Mouse (Mus musculus) fat pad, adult 2 months (tissue): Measurements from ENCODE around the gene Rdh5.

ENCODE experiments used
- DNase-seq: peaks from one replicate; pipeline ENCODE4 v3.0.0-alpha.2; 2011; ENCODE audit warnings: low read depth, low spot score; ENCODE audit errors: extremely low read depth

Gene Rdh5

DNA sequence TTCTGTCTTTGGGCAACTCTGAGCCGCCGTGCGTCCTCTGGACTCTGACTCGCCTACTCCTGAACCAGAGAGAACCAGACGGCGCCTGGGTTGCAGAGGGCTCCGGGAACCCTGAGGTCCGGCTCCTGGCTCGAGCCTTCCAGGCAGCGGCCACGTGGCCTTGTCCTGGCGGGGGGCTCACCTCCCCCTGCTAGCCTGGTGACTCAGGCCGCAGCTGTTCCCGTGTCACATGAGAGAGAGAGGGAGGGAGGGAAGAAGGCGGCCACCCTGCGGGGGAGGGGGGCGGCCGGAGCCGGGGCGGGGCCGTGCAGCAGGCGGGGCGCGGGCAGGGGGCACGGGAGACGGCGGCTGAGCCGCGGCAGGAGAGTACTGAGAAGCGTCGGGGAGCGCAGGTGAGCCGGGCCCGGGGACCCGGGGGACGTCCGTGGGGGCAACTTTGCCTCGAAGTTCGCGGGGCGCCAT lies 13.1 kb downstream of the Rdh5 start:
- no peak for DNase-seq

DNA sequence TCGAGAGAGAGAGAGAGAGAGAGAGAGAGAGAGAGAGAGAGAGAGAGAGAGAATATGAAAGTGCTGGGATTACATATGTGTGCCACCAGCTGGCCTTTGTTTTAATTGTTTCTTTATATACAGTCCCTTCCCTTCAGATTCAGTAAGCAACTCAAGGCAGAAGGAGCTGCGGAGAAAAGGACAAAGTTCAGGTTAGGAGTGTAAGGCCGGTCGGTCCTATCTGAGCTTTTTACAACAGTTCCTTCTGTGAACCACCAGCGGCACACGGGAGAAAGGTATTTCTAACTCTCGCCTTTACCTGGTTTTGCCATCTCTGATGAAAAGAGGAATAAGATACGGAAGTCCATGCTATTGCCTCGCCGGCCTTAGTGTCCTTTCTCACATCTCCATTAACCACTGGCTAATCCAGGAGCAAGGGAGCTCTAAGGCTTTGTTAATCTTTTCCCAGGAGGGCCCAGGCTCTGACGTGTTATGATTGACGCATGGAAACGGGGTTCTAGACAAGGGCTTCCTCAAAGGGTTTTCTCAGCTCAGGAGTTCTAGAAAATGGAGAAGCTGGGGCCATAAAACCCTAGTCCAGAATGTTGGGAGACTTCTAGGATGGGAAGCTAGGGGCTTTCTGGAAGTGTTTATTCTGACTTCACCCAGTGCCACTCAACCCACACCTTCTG lies 13.8 kb downstream of the Rdh5 start:
- no peak for DNase-seq

DNA sequence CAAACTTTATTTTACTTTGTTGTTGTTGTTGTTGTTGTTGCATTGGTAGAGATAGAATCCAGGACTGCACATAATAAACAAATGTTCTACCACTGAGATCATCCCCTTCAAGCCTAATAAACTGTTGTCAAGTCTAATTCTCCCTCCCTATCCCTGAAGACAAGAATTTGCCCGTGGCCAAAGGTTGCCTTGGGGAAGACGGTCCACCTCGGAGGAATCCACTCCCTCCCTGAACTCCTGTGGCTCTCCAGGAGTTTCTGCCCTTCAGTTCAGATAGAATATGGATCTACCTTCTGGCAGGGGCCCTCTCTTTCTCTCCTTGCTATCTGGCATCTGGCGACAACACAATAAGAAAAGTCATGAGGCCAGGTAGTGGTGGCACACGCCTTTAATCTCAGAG lies 17.9 kb downstream of the Rdh5 start:
- DNase-seq, result no peak

DNA sequence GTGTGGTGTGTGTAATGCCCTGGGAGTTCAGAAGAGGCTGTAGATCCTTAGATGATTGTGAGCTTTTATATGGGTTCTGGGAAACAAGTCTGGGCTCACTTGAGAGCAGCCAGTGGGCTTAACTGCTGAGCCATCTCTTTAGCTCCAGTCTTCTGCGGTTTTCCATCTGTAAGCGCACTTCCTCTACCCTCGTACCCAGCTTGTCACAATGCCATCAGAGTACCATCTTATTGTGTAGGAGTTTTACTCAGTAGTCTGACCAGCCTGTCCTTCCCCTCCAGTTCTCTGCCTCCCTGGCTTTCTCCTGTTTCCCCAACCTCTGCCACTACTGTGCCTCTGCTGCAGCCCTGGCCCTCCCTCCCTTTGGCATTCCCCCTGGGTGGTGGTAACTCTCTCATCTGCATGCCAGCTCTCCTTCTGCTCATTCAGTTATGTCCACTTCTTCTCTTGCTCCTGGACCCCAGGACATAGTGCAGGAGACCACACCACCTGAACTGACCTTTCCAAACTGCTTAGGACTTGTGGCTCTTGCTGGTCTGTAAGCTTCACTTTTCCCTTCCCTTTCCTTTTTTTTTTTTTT lies 20.2 kb downstream of the Rdh5 start:
- no peak for DNase-seq

DNA sequence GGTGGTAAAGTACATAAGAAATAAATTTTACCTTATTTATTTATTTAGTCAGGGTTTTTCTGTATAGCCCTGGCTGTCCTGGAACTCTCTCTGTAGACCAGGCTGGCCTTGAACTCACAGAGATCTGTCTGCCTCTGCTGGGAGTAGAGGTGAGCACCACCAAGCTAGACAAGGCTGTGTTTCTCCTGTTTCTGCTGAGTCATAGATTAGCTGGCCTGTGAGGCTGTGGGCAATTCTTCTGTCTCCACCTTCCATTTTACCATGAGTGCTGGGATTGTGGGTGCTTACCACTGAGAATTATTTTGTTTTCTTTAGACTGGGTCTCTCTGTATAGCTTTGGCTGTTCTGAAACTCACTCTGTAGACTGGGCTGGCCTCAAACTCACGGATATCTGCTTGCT lies 21.3 kb downstream of the Rdh5 start:
- DNase-seq, result no peak

DNA sequence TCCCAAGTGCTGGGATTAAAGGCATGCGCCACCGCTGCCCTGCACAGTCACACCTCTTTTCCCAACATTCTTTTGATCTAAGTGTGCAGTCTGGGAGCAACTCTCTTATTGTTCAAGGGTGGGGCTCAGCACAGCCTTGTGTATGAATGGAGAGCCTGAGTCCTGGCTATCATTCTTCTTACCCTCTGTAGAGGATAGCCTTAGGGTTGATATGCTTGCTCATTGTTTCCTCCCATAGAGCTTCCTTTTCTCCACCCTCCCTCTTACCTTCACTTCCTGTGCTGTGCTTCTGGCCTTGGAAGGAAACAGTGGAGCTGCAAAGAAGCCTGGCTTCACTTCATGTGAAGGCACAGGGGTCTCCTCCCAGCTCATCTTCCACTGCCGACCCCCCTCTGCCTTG lies 22.0 kb downstream of the Rdh5 start, which contains the start of gene Cd63:
Cd63 (plus strand) TSS at position 292 of the 400 bp plus-strand sequence.
- DNase-seq, result no peak

DNA sequence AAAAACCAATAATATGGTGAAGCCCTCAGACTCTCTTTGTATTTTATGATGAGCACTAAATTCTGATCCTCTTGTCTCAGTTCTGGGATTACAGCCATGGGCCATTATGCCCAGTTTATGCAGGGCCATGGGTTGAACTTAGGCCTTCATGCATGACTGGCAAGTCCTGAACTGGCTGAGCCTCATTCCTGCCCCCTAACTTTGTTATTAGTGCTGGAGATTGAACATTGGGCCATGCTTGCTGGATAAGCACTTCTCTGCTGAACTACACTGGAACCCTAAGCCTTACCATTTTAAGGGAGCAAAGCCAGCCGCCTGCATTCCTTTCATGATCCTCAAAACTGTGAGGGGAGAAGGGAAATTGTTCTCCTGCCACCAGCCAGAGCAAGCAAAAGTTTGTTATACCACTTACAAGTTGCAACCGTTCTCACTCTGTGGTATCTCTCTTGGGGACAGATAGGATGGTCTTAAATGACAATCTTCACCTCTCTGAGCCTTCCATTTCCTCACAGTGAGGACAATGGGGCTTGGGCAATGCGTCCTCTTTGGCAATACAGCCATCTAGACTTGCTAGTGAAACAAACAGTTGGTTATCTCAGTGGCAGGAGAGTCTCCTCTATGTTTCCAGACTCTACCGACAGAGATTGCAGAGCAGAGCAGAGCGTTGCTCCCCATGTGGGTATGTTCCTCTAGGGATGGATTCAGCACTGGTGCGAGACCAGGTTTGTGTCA lies 22.8 kb downstream of the Rdh5 start:
- DNase-seq, result no peak

DNA sequence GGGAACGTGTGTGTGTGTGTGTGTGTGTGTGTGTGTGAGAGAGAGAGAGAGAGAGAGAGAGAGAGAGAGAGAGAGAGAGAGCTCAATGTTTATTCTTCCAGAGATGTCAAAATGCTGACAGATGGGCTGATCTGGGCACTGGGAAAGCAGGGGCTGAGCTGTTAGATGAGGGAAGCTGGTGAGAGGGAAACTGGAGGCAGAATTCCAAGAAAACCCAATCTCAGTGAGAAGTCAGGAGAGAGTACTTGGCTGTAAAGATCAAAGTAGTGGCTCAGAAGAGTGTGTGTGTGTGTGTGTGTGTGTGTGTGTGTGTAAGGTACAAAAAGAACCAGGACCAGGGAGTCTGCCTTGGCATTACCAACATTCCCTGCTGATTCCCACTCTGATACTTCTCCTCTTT lies 25.2 kb downstream of the Rdh5 start:
- no peak for DNase-seq

DNA sequence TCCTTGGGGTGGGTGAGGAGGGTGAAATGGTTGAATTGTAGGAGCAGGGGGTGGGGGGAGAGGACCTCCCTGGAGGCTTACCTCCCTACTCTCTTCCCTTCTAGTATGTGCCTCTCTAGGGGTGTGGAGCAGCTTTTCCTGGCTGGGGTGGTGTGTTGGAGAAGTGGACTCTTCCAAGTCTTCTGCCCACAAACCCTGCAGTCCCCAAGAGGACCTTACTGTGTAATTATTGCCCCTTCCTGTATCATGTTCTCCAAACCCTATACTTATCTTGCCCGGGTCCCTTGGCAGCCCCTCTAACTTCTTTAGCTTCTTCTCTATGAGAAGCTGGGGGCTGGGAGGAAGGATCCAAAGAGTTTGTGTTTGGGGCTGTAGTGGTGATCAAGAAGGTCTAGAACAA lies 25.9 kb downstream of the Rdh5 start:
- no peak for DNase-seq

DNA sequence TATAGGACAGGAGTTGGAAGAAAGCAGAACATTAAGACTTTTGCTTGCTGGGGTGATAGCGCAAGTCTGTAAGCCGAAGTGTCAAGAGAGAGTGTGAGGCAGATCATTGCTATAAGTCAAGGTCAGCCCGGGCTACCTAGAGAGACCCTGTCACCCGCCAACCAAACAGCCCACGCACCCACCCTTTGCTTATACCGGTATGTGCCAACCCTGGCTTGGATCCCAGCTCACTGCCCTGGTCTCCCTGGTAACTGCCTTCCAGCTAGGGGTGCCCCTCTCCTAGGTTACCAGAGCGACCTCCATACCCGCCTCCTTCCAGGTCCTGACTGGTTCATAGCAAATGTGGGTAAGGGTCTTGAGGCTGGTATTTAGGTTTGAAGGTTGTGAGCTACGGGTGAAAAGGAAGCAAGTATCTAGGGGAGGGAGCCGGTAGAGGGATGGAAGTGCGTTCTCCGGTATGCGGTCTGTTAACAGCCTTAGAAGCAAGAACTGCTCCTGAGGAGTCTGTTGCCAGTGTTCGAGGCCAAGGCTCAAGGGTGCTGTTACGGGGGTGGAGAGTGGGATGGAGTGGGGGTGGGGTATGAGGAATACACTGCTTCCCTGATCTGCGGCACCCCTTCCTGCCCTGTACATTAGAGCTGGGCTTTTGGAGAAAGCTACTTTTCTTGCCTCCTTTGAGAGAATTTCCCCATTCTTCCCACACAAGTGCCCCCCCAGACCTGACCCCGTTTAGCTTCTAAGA lies 26.6 kb downstream of the Rdh5 start:
- DNase-seq, result no peak

DNA sequence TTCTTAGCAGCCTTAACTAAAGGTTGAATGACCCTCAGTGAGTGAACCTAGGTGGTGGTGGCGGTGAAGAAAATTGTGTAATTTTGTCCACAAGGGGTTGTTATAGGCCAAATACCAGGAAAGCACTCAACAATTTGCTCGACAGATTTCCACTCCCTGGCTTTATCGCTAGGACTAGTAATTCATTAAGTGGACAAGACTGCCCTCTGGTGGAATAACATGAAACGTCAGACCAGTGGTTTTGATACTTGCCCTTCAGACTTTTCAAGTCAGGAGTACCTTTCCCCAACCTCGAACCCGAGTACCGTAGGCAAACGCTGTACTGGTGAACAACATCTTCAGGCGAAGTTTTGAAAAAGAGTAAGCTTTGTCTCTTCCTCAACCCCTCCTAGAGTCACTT lies 27.3 kb downstream of the Rdh5 start:
- no peak for DNase-seq

DNA sequence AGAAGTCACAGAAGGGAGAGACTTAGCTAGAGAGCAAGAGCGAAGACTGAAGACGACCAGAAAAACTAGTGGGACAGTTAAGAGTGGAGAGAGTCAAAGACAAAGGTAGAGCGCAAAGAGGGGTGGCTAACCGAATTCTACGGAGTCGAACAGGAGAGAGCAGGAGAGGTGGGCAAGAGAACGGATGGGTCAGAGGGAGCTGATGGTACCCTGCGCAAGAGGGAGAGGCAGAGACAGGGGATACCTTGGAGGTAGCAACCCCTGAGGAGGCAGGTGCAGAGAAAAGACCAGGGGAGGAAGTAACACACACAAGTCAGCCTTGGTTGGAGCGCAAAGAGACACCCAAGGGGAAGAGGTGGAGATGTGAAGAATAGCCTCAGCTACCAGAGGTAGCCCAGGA lies 30.4 kb downstream of the Rdh5 start:
- DNase-seq, result no peak

DNA sequence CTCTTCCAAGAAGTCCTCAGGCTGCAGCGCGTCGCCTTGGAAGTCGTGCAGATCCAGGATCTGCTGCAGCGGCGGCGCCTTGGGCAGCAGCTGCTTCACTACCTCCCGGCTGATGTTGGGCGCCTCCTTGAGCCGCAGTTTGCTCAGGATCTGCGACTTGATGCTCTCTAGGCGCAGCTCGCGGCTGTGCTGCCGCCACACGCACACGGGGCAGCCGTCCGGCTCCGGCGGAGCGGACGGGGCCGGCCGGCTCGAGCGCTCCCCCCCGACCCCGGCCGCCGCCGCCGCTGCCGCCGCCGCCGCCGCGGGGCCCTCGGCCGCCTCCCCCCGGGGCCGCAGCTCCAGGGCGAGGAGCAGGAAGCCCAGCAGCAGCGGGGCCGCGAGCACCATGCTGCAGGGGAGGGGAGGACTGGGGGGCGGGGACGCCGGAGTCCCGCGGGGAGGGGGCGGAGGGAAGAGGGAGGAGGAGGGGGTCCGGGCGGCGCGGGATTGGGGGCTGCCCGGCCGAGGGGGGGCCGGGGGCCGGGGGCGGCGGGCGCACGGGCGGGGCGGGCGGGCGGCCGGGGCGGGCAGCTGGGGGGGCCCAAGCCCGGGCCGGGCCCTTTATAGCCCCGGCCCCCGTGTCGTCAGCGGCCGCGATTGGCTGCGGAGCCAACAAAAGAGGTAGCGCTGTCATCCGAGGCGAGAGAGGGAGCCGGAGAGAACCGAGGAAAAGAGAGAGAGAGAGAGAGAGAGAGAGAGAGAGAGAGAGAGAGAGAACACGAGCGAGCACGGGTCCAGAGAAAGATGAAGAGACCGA lies 31.2 kb downstream of the Rdh5 start, which contains the start of gene Gdf11:
Gdf11 (minus strand) TSS at position 423 of the 799 bp plus-strand sequence.
- no peak for DNase-seq

DNA sequence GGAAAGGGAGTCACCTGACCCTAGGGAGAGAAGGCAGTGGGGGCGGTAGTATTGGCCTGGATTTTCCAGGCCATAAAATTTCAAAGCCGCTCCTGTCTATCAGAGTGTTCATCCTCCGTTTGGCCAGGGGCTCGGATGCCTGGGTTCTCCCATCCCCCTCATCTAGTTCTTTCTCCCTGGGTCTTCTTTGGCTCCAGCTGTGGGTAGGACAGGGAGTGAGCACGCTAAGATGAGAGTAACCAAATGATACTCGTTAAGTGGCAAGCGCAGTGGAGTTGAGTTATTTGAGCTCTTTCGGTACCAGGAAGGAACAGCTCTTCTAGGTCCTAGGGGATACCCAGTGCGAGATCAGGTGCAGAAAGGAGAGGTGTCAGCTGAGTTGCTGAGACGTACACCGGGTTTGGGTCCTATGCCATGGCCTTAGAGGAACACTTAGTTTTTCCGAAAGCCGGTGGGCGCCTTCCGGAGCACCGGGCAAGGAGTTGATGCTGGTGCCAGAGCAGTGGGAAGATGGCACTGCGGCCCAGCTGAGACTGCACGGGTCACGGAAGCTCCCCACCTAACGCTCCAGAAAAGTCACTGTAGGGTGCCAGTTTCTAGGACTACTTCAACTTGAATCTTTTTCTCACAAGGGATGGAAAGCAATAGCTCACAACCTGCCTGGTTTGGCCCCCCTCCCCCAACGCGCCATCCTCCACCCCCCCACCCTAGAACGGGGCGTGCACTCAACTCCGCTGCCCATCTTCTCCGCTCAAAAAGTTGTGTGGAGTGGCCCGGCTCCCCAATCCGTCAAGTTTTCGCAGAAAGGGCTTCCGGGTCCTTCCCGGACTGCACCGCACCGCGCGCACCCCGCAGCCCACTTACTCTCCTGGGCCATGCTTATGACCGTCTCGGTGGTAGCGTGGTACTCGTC lies 32.0 kb downstream of the Rdh5 start:
- no peak for DNase-seq

DNA sequence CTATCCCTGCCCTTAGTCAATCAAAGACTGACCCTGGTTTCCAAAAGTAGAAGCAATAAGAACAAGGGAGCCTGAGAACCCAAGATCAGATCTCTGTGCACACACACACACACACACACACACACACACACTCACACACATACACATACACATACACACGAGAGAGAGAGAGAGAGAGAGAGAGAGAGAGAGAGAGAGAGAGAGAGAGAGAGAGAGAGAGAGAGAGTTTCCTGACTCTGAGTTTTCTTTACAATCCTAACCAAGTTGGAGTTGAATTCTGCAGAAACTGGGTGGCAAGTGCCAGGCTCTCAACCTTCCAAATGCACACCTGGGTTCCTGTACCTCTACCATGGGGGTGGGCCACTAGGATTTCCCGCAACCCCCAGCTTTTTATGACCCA lies 32.8 kb downstream of the Rdh5 start:
- no peak for DNase-seq

DNA sequence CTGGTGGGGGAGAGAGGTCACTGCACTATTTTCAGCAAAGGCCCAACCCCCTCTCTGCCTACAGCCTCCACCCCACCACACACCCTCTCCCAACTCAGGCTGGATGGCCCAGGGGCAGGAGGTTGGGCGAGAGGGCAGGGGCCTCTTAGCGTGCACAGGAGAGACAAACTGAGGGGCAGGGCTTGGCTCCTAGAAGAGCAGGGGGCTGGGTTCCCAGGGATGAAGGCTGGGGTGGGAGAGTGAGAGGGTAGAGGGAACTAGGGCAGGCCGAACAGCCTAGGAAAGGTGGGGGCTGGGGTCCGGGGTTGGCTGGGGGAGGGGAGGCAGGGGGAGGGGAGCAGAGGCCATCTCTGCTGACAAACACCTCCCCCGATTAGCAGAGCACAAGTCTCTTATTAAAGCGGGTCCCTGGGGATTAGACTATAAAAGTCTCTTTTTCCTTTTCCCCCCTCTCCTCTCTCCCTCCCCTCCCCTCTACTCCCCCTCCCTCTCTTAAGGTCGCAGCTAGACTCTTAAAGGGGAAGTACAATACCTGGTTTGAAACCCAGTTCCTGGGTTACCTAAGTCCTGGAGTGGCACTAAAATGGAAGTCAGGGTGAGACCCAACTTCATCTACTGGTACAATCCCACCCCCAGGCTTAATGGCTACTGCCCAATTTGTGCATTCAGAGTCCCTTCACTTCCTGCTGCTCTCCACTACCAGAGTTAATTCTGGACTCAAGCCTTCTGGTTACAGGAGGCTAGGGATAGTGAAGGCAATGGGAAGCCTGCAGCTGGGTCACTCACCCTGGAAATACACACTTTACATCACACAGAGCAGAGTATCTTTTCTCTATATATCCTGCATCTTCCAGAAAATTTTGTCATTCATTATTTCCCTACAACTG lies 33.5 kb downstream of the Rdh5 start:
- no peak for DNase-seq

DNA sequence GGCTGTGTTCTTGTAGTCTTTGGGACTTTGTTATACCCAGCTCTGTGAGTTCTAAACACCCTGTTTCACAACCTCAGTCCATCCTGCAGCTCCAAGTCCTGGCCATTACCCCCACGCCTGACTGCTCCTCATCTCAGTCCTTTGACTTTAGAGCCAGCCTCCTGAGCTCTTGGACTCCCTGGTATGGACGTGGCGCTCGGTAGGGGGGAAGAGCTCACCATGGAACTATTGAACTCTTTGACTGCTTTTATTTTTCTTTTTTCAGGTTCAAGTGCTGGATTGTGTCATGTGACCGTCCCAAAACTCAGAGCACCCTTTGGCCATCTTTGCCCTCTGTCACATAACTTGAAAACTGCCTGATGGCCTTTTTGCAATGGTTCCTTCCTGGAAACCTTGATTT lies 40.6 kb downstream of the Rdh5 start:
- DNase-seq, result no peak

DNA sequence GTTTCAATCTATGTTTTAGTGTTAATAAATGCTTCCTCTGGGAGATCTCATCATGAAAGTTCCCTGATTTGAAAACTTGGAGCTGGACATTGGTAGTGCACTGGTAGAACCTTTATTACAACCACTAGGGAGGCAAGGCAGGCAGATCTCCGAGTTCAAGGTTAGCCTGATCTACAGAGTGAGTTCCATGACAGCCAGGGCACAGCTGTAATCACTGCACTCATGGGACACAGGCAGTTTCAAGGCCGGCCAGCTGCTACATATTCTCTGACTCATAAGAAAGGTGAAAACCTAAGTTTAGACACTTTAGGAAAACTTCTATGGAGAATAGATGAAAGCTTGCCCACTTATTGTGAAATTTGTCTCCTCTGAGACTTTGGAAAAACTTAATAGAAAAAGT lies 43.9 kb downstream of the Rdh5 start:
- DNase-seq, result no peak

DNA sequence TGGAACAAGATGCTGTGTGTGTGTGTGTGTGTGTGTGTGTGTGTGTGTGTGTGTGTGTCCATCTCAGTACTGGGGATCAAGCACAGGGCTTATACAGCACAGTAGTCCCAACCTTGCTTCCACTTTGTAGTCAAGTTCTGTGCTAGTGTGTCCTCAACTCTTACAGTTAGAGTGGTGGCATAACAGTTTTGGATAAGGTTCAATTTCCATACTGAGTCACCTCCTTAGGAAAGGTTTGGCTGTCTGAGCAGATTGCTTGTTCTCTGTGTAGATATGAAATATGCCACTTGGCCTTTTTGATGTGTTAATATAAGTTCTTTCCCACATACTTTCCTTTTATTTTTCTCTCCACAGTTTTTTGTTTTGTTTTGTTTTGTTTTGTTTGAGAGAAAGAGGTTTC lies 44.4 kb downstream of the Rdh5 start:
- DNase-seq, result peak; percentile 23
